In genomic region chr17:84942358-84943032, GRCm38 (mm10) we compare ENCODE assay signal across 11 mouse cellular contexts. TPM values are rescaled to one million over a fixed set of nuclear protein-coding genes. Genes with fewer than 3 reads are reported as not detected.
A peak's percentile ranks its signal among the peaks of the same experiment; 100 is the strongest.
DNase-seq lines count a peak whose midpoint lies in the region; ATAC-seq and TF ChIP-seq lines count a peak whose summit lies in the region.
"Had no signal": no experiment of that assay in that cellular context is flagged by ENCODE, and none has a peak within 500 bp of the region (broad histone marks: within the 10 kb centered on the region; RNA-seq: fewer than 3 reads in every experiment).

No protein-coding gene starts in this region.

- peak overlapping the region; percentile 28 for H3K4me2 ChIP-seq in liver, embryonic 16.5 days (ENCODE audit: low read depth, low read length)
- H3K4me2 ChIP-seq in midbrain, postnatal 0 days (ENCODE audit: low read depth, low read length, poor library complexity, severe bottlenecking): no peak overlapping the region
- H3K4me2 ChIP-seq in kidney, embryonic 14.5 days (replicated peaks; ENCODE audit: low read depth, low read length): no peak overlapping the region

- H3K9ac ChIP-seq in liver, embryonic 16.5 days (ENCODE audit: low read depth, low read length): peak overlapping the region; percentile 29; the same call in 1 of the 2 replicates
- no peak overlapping the region for H3K9ac ChIP-seq in midbrain, postnatal 0 days (replicated peaks; ENCODE audit: low read length, poor library complexity, severe bottlenecking)
- no peak overlapping the region for H3K9ac ChIP-seq in kidney, embryonic 14.5 days (ENCODE audit: low read depth, low read length)

- no peaks in the 10 kb centered on the region; the same call in none of the 2 replicates for H3K4me1 ChIP-seq in embryonic fibroblast, embryonic 13.5 days (ENCODE audit: control insufficient read depth, insufficient read depth, low read length)
- peaks cover 36% of the 10 kb centered on the region for H3K4me1 ChIP-seq in liver, embryonic 16.5 days (ENCODE audit: control insufficient read depth, low read depth, low read length)
- H3K4me1 ChIP-seq in midbrain, postnatal 0 days (ENCODE audit: insufficient read depth, low read length): no peaks in the 10 kb centered on the region
- no peaks in the 10 kb centered on the region for H3K4me1 ChIP-seq in kidney, embryonic 14.5 days (ENCODE audit: control insufficient read depth, insufficient read depth, low read length)

- H3K27me3 ChIP-seq in liver, embryonic 16.5 days (ENCODE audit: control insufficient read depth, insufficient read depth, low read depth, low read length): no peaks in the 10 kb centered on the region
- no peaks in the 10 kb centered on the region for H3K27me3 ChIP-seq in midbrain, postnatal 0 days (ENCODE audit: insufficient read depth, low read length)
- H3K27me3 ChIP-seq in kidney, embryonic 14.5 days (ENCODE audit: control insufficient read depth, insufficient read depth, low read length): no peaks in the 10 kb centered on the region

- peak; percentile 73 for ATAC-seq in liver, embryonic 16.5 days (ENCODE audit: low read depth)
- ATAC-seq in midbrain, postnatal 0 days (ENCODE audit: low FRiP score): no peak
- ATAC-seq in kidney, embryonic 14.5 days (ENCODE audit: low FRiP score, low TSS enrichment): no peak

- intact Hi-C loops in left cerebral cortex, postnatal 25 days (cut with DNase I): no loop called here

- no peaks in the 10 kb centered on the region for H3K36me3 ChIP-seq in liver, embryonic 16.5 days (ENCODE audit: control insufficient read depth, insufficient read depth)
- no peaks in the 10 kb centered on the region for H3K36me3 ChIP-seq in midbrain, postnatal 0 days (ENCODE audit: insufficient read depth, low read length)
- H3K36me3 ChIP-seq in kidney, embryonic 14.5 days (ENCODE audit: control insufficient read depth, insufficient read depth, low read length): no peaks in the 10 kb centered on the region

- TF ChIP-seq POLR2A in embryonic fibroblast, embryonic 13.5 days (IDR thresholded peaks at IDR 0.05; ENCODE audit: low read depth, low read length): no peak

- no peak overlapping the region for H3K4me3 ChIP-seq in embryonic fibroblast, embryonic 13.5 days (ENCODE audit: insufficient read depth, low read length)
- no peak overlapping the region for H3K4me3 ChIP-seq in liver, embryonic 16.5 days (ENCODE audit: low read depth, low read length)
- H3K4me3 ChIP-seq in midbrain, postnatal 0 days (ENCODE audit: low read depth, low read length): no peak overlapping the region
- H3K4me3 ChIP-seq in kidney, embryonic 14.5 days (ENCODE audit: low read length): no peak overlapping the region

- H3K27ac ChIP-seq in embryonic fibroblast, embryonic 13.5 days (ENCODE audit: insufficient read depth, low read length): 0 out of 2 replicates have a peak overlapping the region, but pooled peaks have one; percentile 11
- peak overlapping the region; percentile 90 for H3K27ac ChIP-seq in liver, embryonic 16.5 days (ENCODE audit: low read length)
- H3K27ac ChIP-seq in midbrain, postnatal 0 days (ENCODE audit: low read depth, low read length): no peak overlapping the region
- H3K27ac ChIP-seq in kidney, embryonic 14.5 days (ENCODE audit: low read depth, low read length): no peak overlapping the region
- H3K27ac ChIP-seq: macrophage had no signal

- peak; percentile 12 to 83 for DNase-seq in left cerebral cortex, postnatal 25 days (ENCODE audit: low spot score in 2 of 2)
- DNase-seq in left cerebral cortex, adult 18-20 months (ENCODE audit: low spot score in 2 of 2): no peak
- peak; percentile 63 for DNase-seq in MEL-GATA-1-ER (ENCODE audit: extremely low read depth, low read depth)
- DNase-seq in midbrain, postnatal 0 days (ENCODE audit: low spot score): no peak
- no peak for DNase-seq in T-cell, adult 2 months (ENCODE audit: low spot score)
- DNase-seq: cerebellum, postnatal 14 days; kidney, adult 8-10 months had no signal

- H3K9me3 ChIP-seq in liver, embryonic 16.5 days (replicated peaks; ENCODE audit: control insufficient read depth, low read length): peaks cover 3% of the 10 kb centered on the region; the same call in 1 of the 2 replicates
- no peaks in the 10 kb centered on the region for H3K9me3 ChIP-seq in midbrain, postnatal 0 days (ENCODE audit: low read length)
- H3K9me3 ChIP-seq in kidney, embryonic 14.5 days (ENCODE audit: control insufficient read depth, low read length): no peaks in the 10 kb centered on the region

- TF ChIP-seq CTCF in embryonic fibroblast, embryonic 13.5 days (IDR thresholded peaks at IDR 0.05; ENCODE audit: borderline replicate concordance, insufficient read depth, low read length): no peak
- no peak for TF ChIP-seq CTCF in midbrain, postnatal 0 days (IDR thresholded peaks at IDR 0.05)

- WGBS in liver, embryonic 16.5 days (ENCODE audit: insufficient replicate concordance): 22% methylated on average over 10 of the region's 10 CpGs
- 90% methylated on average over 10 of the region's 10 CpGs for WGBS in midbrain, postnatal 0 days
- WGBS in kidney, embryonic 14.5 days: 84% methylated on average over 10 of the region's 10 CpGs

RNA-seq across cellular contexts. Expression of gene Ppm1b, which starts 14.0 kb away (rescaled TPM):
- total RNA-seq in left cerebral cortex, postnatal 25 days (2021): 100 to 1,000 TPM; 151 to 152 TPM
- total RNA-seq in left cerebral cortex, adult 18-20 months (2021): 100 to 1,000 TPM; 140 to 145 TPM
- polyA plus RNA-seq in embryonic fibroblast, embryonic 13.5 days (2011; ENCODE audit: insufficient read length, low read depth, missing spikeins): 56.9 and 63.1 TPM in 2 replicates
- 45.5 and 46.1 TPM in 2 replicates for polyA plus RNA-seq in liver, embryonic 16.5 days (2015; fragmentation: Nextera tagmentation; extraction: Ambion mirVana)
- total RNA-seq in midbrain, postnatal 0 days (2014; rRNA removed): 51.9 and 63.1 TPM in 2 replicates
- polyA plus RNA-seq in midbrain, postnatal 0 days (2015; fragmentation: Nextera tagmentation; extraction: Ambion mirVana): 52.9 and 54.7 TPM in 2 replicates
- polyA plus RNA-seq in kidney, embryonic 14.5 days (2014; fragmentation: Nextera tagmentation; extraction: Ambion mirVana): 54.4 and 79.3 TPM in 2 replicates

Comparison
In these comparisons a context has a peak if more than half of its experiments do, and no peak if none do; other contexts are left out.
1. DNase-seq: peak in left cerebral cortex, postnatal 25 days (2 of 2) and MEL-GATA-1-ER (single experiment); none in left cerebral cortex, adult 18-20 months (0 of 2), midbrain, postnatal 0 days (single experiment) and T-cell, adult 2 months (single experiment).
2. H3K27ac ChIP-seq: peak in embryonic fibroblast, embryonic 13.5 days (single experiment) and liver, embryonic 16.5 days (single experiment); none in midbrain, postnatal 0 days (single experiment) and kidney, embryonic 14.5 days (single experiment).